Mouse (Mus musculus) liver, embryonic 11.5 days (tissue): ENCODE data around the gene Kpna7. TPM values are rescaled to one million over a fixed set of nuclear protein-coding genes. Genes with fewer than 3 reads are reported as not detected.

ENCODE experiments used
- ATAC-seq: fragments of 200-750 bp; cut with Nextera tagmentation; replicated peaks from 2 replicates; pipeline ENCODE4 v1.8.0; 2017; ENCODE audit warnings: moderate number of reproducible peaks, mild to moderate bottlenecking, moderate TSS enrichment, moderate library complexity; ENCODE audit not compliant: low FRiP score
- DNase-seq: peaks from one replicate; pipeline ENCODE4 v3.0.0-alpha.2; 2017; ENCODE audit warnings: low spot score
- H3K27ac ChIP-seq: fragments of 300-500 bp; sonication (generic); 2 replicates; pipeline ENCODE4 v1.5.1; 2014; ENCODE audit warnings: mild to moderate bottlenecking, low read depth, low read length, control low read depth
- H3K27me3 ChIP-seq: fragments of 300-500 bp; sonication (generic); replicated peaks from 2 replicates; pipeline ENCODE4 v1.6.1; 2014; ENCODE audit warnings: low read length, mixed read lengths; ENCODE audit not compliant: control insufficient read depth, insufficient read depth
- H3K36me3 ChIP-seq: fragments of 300-500 bp; sonication (generic); 2 replicates; pipeline ENCODE4 v1.6.1; 2014; ENCODE audit warnings: mild to moderate bottlenecking, low read length, moderate library complexity, mixed read lengths; ENCODE audit not compliant: control insufficient read depth, insufficient read depth
- H3K4me1 ChIP-seq: fragments of 300-500 bp; sonication (generic); replicated peaks from 2 replicates; pipeline ENCODE4 v1.6.1; 2014; ENCODE audit warnings: low read length, mixed read lengths; ENCODE audit not compliant: control insufficient read depth, insufficient read depth
- H3K4me2 ChIP-seq: fragments of 300-500 bp; sonication (generic); 2 replicates; pipeline ENCODE4 v1.6.1; 2014; ENCODE audit warnings: mild to moderate bottlenecking, control low read depth, moderate library complexity
- H3K4me3 ChIP-seq: fragments of 300-500 bp; sonication (generic); 2 replicates; pipeline ENCODE4 v1.5.1; 2014; ENCODE audit warnings: low read depth, low read length, control low read depth
- H3K9ac ChIP-seq: fragments of 300-500 bp; sonication (generic); 2 replicates; pipeline ENCODE4 v1.6.1; 2014; ENCODE audit warnings: low read depth, low read length, control low read depth
- H3K9me3 ChIP-seq: fragments of 300-500 bp; sonication (generic); 2 replicates; pipeline ENCODE4 v1.6.1; 2016; ENCODE audit warnings: low read length, inconsistent platforms, mixed read lengths; ENCODE audit not compliant: control insufficient read depth
- WGBS: fragments of 180-500 bp; shearing (Covaris S2); extraction: QIAGEN DNeasy Blood & Tissue Kit; methylation state at CpG from one replicate; pipeline ENCODE4 v1.1.7; 2014; 5-methylcytosine and 5-hydroxymethylcytosine counted together
- polyA plus RNA-seq: library from polyadenylated mRNA; unstranded; fragments of >200 nt; fragmentation: Nextera tagmentation; extraction: Ambion mirVana; gene quantifications from 2 replicates; pipeline ENCODE4 v1.2.1, GENCODE M21; 2014

The Kpna7 gene
- polyA plus RNA-seq, 1 experiment from 2014 or later = 0.27 TPM

DNA sequence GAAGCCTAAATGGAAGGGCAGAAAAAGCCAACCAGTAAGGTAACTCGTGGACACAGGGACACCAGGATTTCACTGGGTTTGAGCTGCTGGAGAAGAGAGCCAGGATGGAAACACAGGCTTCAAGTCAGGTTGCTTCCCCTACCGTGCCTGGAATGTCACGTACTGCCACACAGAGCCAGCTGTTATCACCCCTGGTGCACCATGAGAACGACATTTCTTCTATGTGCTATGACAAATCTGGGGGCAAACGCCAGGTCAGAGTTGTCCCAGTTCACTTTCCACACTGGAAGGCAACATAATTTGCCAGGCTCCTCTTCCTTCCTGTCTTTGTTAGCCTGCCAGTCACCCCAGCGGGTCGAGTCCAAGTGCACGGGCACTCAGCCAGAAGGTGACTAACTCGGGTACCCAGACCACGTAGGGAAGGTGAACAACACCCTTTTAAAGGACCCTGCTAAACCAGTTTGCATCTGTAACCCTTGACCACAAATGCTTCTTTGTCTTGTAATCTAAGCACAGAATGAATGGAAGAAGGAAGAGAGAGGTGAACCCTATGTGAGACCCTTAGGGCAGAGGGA is 105.2 kb downstream of the Kpna7 start:
- ATAC-seq (no peak), DNase-seq (no peak)
- Histone ChIP-seq H3K4me1 (no peaks in the 10 kb centered on the region), H3K27me3 (no peaks in the 10 kb centered on the region), H3K4me3 (no peak overlapping the region), H3K4me2 (no peak overlapping the region), H3K9me3 (0 out of 2 replicates have a peak, but pooled peaks cover 2% of the 10 kb centered on the region), H3K27ac (no peak overlapping the region), H3K36me3 (no peaks in the 10 kb centered on the region), H3K9ac (no peak overlapping the region)
- WGBS = 61% methylated on average over 10 of the region's 10 CpGs

DNA sequence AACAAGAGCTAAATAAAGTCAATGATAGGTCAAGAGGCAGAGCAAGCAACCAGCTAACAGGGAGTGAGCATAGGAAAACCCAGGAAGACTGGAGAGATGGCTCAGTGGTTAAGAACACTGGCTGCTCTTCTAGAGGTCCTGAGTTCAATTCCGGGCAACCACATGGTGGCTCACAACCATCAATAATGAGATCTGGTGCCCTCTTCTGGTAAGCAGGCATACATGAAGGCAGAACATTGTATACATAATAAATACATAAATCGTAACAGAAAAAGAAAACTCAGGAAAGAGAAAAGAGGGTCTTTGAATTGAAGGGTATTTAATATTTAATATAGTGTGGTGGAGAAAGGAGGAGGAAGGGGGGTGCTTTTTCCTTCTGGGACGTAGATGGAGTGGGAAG is 112.6 kb downstream of the Kpna7 start:
- ATAC-seq (no peak), DNase-seq (no peak)
- WGBS = 84% methylated on average over 3 of the region's 3 CpGs

DNA sequence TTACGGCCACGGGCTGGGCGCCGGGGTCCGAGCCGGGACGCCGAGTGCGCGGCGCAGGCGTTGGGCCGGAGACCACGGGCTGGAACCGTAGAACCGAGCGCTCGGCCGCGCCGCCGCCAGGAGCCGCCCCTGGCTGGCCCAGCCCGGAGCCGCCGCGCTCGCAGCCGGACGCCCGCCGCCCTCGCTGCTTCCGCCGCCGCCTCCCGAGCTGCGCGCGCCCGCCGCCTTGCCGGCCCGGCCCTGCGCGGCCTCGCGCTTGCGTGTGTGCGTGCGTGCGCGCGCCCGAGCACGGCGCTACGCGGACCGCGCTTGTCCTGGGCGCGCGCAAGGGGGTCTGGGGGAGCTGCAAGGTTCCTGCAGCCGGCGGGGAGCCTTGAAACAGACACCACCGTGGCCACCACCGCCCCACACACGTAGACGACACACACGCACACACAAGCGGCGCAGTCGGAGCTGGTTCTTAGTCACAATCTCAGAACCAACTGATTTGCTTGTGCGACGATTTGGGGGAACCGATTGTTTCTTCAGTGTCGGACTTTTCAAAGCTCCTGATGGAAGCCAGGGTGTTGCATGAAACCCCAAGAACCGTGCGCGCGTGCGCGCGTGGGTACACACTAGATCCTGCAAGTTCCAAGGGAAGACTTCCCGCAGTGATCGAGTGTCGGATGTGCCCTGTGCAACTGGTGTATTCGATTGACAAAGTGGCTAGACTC is 118.0 kb downstream of the Kpna7 start, which contains the start of gene Smurf1:
Smurf1 (minus strand) TSS at position 209 of the 713 bp plus-strand sequence.
- Histone ChIP-seq H3K4me3 (peak within 1 kb of the TSS; percentile 88), H3K27ac (peak within 1 kb of the TSS; percentile 86), H3K36me3 (no peaks in the 10 kb centered on the region), H3K9ac (peak within 1 kb of the TSS; percentile 81), H3K27me3 (peaks cover 16% of the 10 kb centered on the region), H3K9me3 (no peaks in the 10 kb centered on the region), H3K4me1 (peaks cover 15% of the 10 kb centered on the region), H3K4me2 (peak within 1 kb of the TSS; percentile 92)
- peak; percentile 52 for ATAC-seq
- peak; percentile 82 for DNase-seq
- WGBS = under 1% methylated on average over 76 of the region's 89 CpGs

More for the DNA sequence above, 112.6 kb downstream of the Kpna7 start:
- no peak overlapping the region for H3K4me2 ChIP-seq
- H3K27ac ChIP-seq = no peak overlapping the region
- no peak overlapping the region for H3K9ac ChIP-seq
- peaks cover 10% of the 10 kb centered on the region for H3K27me3 ChIP-seq
- no peak overlapping the region for H3K4me3 ChIP-seq
- H3K36me3 ChIP-seq = no peaks in the 10 kb centered on the region
- H3K9me3 ChIP-seq = no peaks in the 10 kb centered on the region
- H3K4me1 ChIP-seq = no peaks in the 10 kb centered on the region

DNA sequence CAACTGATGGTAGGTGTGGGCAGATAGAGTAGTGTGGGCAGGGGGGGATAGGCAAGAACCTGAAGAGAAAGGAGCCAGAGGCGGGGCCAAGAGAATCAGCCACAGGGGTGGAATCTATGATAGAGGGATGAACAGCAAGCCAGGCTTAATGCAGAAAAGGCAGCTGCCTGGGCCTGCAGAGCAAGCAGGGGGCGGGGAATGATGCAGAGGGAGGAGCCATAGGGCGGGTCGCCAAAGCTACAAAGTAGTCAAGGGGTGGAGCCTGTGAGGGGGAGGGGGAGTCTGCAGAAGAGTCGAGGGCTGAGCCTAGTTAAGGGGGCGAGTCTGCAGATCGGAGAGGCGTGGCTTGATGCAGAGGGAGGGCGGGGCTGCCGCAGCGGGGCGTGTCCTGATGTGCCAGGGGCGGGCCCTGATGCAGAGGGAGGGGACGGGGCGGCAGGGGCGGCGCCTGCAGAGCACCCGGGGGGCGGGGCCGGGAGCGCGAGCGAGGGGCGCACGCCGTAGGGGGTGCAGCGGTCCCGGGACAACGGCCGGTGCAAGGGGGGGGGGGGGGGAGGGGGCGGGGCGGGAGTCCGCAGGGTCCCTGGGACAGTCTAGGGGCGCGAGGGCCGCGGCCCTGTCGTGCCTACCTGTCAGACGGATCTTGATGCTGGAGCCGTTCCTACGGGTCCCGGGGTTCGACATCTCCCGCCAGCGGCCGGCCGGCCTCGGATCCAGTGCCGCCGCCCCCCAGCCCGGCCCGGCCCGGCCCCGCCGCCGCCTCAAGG is 118.8 kb downstream of the Kpna7 start:
- WGBS = 1% methylated on average over 28 of the region's 56 CpGs
- peak overlapping the region; percentile 92 for H3K4me2 ChIP-seq

DNA sequence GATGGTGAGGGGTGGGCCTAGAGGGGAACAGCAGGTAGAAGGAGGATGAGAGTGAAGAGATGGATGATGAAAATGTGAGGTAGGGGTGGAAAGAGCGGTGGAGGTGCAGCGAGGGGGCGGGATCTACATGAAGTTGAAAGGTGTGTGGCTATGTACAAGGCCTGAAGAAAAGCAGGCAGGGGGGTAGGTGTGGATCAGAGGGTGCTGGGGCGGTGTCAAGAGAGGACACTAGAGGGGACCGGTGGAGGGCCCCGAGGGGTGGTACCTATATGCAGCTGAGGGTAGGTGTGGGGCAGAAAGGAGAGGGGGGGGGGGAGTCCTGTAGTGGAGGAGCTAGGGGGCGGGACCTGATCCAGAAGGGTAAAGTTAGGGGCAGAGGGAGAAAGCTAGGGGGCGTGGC is 119.4 kb downstream of the Kpna7 start:
- peak; percentile 43; the same call in 1 of the 2 replicates for ATAC-seq
- no peak for DNase-seq
- no peaks in the 10 kb centered on the region for H3K9me3 ChIP-seq
- no peak overlapping the region for H3K9ac ChIP-seq
- 33% methylated on average over 8 of the region's 8 CpGs for WGBS
- peak overlapping the region; percentile 88 for H3K4me3 ChIP-seq
- peaks cover 15% of the 10 kb centered on the region for H3K4me1 ChIP-seq
- H3K27ac ChIP-seq = peak overlapping the region; percentile 48; the same call in 1 of the 2 replicates
- H3K36me3 ChIP-seq = no peaks in the 10 kb centered on the region
- peak overlapping the region; percentile 92 for H3K4me2 ChIP-seq
- peaks cover 16% of the 10 kb centered on the region for H3K27me3 ChIP-seq

More for the DNA sequence above, 118.8 kb downstream of the Kpna7 start:
- peak overlapping the region; percentile 88 for H3K4me3 ChIP-seq
- peak; percentile 87 for ATAC-seq
- H3K27ac ChIP-seq = peak overlapping the region; percentile 86
- no peaks in the 10 kb centered on the region for H3K9me3 ChIP-seq
- peaks cover 15% of the 10 kb centered on the region for H3K4me1 ChIP-seq
- H3K27me3 ChIP-seq = peaks cover 16% of the 10 kb centered on the region
- no peaks in the 10 kb centered on the region for H3K36me3 ChIP-seq
- peak overlapping the region; percentile 81 for H3K9ac ChIP-seq
- DNase-seq = peak; percentile 95

DNA sequence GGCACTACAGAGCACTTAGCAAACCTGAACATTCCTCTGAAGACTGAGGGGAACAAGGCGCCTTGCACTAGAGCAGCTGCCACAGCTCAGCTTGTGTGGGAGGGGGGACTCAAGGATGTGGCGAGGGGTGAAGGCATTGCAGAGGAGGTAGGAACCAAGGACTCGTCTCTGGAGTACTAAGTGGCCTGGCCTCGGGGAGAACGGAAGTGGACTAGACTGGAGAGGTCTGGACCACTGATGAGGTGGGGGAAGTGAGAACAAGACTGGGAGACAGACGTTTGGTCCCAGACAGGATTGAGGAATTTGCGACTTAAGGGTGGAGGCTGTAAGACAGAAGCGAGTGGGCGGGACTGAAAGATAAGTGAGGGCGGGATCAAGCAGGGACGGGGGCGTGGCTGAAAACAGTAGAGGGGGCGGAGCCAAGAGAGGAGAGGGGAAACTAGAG is 120.0 kb downstream of the Kpna7 start:
- Histone ChIP-seq H3K4me3 (0 out of 2 replicates have a peak overlapping the region, but pooled peaks have one; percentile 11), H3K36me3 (no peaks in the 10 kb centered on the region), H3K4me2 (peak overlapping the region; percentile 92), H3K9ac (no peak overlapping the region), H3K27ac (peak overlapping the region; percentile 47), H3K9me3 (no peaks in the 10 kb centered on the region), H3K4me1 (peaks cover 20% of the 10 kb centered on the region), H3K27me3 (peaks cover 16% of the 10 kb centered on the region)
- ATAC-seq = 0 out of 2 replicates have a peak, but pooled peaks have one; percentile 10
- WGBS = 6% methylated on average over 13 of the region's 13 CpGs
- DNase-seq = peak; percentile 54

DNA sequence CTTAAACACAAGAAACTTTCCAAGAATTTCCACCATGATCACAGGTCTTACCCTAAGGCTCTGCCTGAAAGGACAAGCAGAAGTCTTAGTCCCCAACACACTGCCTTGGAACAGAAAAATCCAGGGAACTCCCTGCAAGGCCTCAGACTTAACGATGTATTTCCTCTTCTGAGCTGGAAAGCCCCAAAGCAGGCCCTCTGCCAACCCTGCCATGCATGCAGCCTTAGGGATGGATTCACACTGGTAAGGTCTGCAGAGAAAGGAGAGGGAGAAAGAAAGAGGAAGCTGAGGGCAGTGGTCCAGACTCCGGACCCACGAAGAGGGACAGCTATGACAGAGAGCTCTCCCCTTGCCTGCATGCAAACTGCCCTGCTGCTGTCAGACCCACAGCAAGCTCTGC is 120.4 kb downstream of the Kpna7 start:
- H3K9ac ChIP-seq = no peak overlapping the region

DNA sequence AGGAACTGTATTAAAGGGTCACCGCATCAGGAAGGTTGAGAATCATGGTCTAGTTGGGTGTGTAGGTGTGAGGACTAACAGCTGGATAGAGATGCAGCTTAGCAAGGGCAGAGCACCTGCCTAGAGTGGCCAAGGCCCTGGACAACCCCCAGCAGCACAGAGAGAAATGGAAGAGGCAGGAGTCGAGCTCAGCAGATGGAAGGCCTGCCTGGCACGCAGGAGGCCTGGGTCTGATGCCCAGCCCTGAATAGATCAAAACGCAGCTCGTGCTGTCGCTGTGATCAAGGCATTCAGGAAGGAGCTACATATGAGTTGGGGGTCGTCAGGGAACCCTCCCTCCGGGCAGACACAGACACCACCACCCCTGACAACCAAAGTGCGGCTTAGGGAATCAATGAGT is 125.6 kb downstream of the Kpna7 start:
- Histone ChIP-seq H3K9me3 (no peaks in the 10 kb centered on the region), H3K36me3 (no peaks in the 10 kb centered on the region), H3K4me1 (peaks cover 13% of the 10 kb centered on the region), H3K27ac (no peak overlapping the region), H3K4me2 (no peak overlapping the region), H3K9ac (no peak overlapping the region), H3K4me3 (no peak overlapping the region), H3K27me3 (no peaks in the 10 kb centered on the region)
- 84% methylated on average over 9 of the region's 9 CpGs for WGBS
- no peak for ATAC-seq
- no peak for DNase-seq

More for the DNA sequence above, 120.4 kb downstream of the Kpna7 start:
- no peak overlapping the region for H3K4me3 ChIP-seq
- peaks cover 25% of the 10 kb centered on the region for H3K4me1 ChIP-seq
- no peaks in the 10 kb centered on the region for H3K36me3 ChIP-seq
- no peak for DNase-seq
- 25% methylated on average over 3 of the region's 3 CpGs for WGBS
- no peaks in the 10 kb centered on the region for H3K9me3 ChIP-seq
- peaks cover 16% of the 10 kb centered on the region for H3K27me3 ChIP-seq
- ATAC-seq = no peak
- H3K4me2 ChIP-seq = peak overlapping the region; percentile 92
- peak overlapping the region; percentile 47 for H3K27ac ChIP-seq
